Mouse (Mus musculus) urinary bladder, adult 2 months (tissue): ENCODE measurements around the gene Ttc24. TPM values are rescaled to one million over a fixed set of nuclear protein-coding genes. Genes with fewer than 3 reads are reported as not detected.
A peak's percentile ranks its signal among the peaks of the same experiment; 100 is the strongest.

Experiments
- DNase-seq: peaks from one replicate; pipeline ENCODE4 v3.0.0; 2022; ENCODE audit warnings: low spot score
- polyA plus RNA-seq: library from polyadenylated mRNA; depleted of rRNA; stranded (reverse); fragments of >200 nt; gene quantifications from 2 replicates; pipeline ENCODE4 v1.2.3, GENCODE M21; 2012; rRNA removed

The Ttc24 gene
- polyA plus RNA-seq, 1 experiment: not detected

DNA sequence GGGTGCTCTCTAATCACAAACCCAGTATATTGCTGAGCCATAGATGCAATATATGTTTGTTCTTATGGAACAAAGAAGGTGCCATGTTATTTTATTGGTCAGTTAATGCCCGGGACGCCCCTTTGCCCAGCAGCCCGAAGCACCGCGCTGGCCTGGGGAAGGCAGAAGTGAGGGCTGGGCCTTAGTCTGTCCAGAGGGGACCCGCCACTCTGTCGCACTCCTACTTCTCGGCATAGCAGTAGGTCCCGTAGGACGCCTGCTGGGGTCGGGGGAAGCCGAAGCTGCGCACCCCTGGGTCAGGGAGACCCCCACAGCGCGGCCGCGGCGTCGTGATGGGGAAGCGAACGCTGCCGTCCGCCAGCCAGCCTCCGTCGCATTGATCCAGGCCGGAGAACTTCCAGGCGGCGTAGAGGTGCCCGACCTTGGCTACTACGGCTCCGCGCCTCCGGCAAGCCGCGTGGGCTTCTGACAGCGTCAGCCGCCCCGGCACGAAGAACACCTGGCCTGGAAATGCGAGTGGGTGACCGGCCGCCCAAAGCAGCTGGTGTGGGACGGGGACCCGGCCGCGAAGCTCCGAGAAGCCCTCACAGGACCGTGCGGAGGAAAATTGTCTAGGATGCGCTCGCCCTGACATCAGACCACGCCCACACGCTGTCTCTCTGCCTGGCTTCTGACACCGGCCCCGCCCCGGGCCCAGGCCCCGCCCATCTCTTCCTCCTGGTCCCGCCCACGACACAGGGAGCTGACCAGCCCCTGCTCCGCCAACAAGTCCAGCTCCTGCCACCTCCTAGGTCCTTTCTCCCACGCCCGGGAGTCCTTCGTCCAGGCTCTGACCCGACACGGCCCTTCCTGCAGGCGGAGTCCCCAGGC is 55.5 kb downstream of the Ttc24 start:
- peak; percentile 71 for DNase-seq

Other genes with a start within 250 kb of the Ttc24 start
- gene Sh2d2a, start 231.5 kb downstream of the Ttc24 start, polyA plus RNA-seq: 0.65 and 0.87 TPM in 2 replicates
- 26.2 and 30.0 TPM in 2 replicates for gene Prcc, start 192.7 kb downstream of the Ttc24 start, polyA plus RNA-seq
- 151 and 152 TPM in 2 replicates for gene Hdgf, start 172.0 kb downstream of the Ttc24 start, polyA plus RNA-seq
- 120 and 132 TPM in 2 replicates for gene Mrpl24, start 158.8 kb downstream of the Ttc24 start, polyA plus RNA-seq
- gene Isg20l2, start 148.0 kb downstream of the Ttc24 start, polyA plus RNA-seq: 22.8 and 24.0 TPM in 2 replicates
- gene Rrnad1, start 147.6 kb downstream of the Ttc24 start, polyA plus RNA-seq: 28.4 and 33.2 TPM in 2 replicates
- gene Crabp2, start 129.6 kb downstream of the Ttc24 start, polyA plus RNA-seq: 0.91 and 1.4 TPM in 2 replicates
- gene Nes, start 107.2 kb downstream of the Ttc24 start, polyA plus RNA-seq: 3.7 and 5.3 TPM in 2 replicates
- 0.15 and 0.28 TPM in 2 replicates for gene Bcan, start 78.1 kb downstream of the Ttc24 start, polyA plus RNA-seq
- gene Hapln2, start 50.7 kb downstream of the Ttc24 start, polyA plus RNA-seq: 0.06 TPM in 1 of 2 replicates, not detected in the other
- gene Gpatch4, start 35.2 kb downstream of the Ttc24 start, polyA plus RNA-seq: 5.6 and 9.7 TPM in 2 replicates
- 90.2 and 91.1 TPM in 2 replicates for gene Naxe, start 19.8 kb downstream of the Ttc24 start, polyA plus RNA-seq
- gene Iqgap3, start 3.7 kb upstream of the Ttc24 start, polyA plus RNA-seq: 2.0 and 2.6 TPM in 2 replicates
- gene Mef2d, start 64.1 kb upstream of the Ttc24 start, polyA plus RNA-seq: 34.6 and 51.0 TPM in 2 replicates
- 3.9 and 4.8 TPM in 2 replicates for gene Rhbg, start 176.4 kb upstream of the Ttc24 start, polyA plus RNA-seq
- 0.15 and 0.34 TPM in 2 replicates for gene Gm38392, start 208.9 kb upstream of the Ttc24 start, polyA plus RNA-seq
- gene Tsacc, start 218.7 kb upstream of the Ttc24 start, polyA plus RNA-seq: 7.4 and 7.9 TPM in 2 replicates
- gene Cct3, start 218.8 kb upstream of the Ttc24 start, polyA plus RNA-seq: 142 and 168 TPM in 2 replicates
- 166 and 177 TPM in 2 replicates for gene Glmp, start 246.7 kb upstream of the Ttc24 start, polyA plus RNA-seq